Mouse (Mus musculus) midbrain, embryonic 11.5 days (tissue): ENCODE data around the gene Tmem30b. TPM values are rescaled to one million over a fixed set of nuclear protein-coding genes. Genes with fewer than 3 reads are reported as not detected.
A peak's percentile ranks its signal among the peaks of the same experiment; 100 is the strongest.
"Not testable (repeated sequence)": the region's sequence is repeated elsewhere in the genome, so short reads cannot be mapped to it uniquely, and the experiment has no call there.

Experiments
- ATAC-seq: fragments of 200-750 bp; cut with Nextera tagmentation; 2 replicates; pipeline ENCODE4 v1.8.0; 2017; ENCODE audit warnings: moderate TSS enrichment, moderate library complexity; ENCODE audit not compliant: low FRiP score
- DNase-seq: peaks from one replicate; pipeline ENCODE4 v3.0.0; 2015; ENCODE audit warnings: low spot score; ENCODE audit errors: missing footprints
- H3K27ac ChIP-seq: fragments of 300-500 bp; sonication (generic); 2 replicates; pipeline ENCODE4 v1.5.1; 2014; ENCODE audit warnings: low read depth, low read length
- H3K27me3 ChIP-seq: fragments of 300-500 bp; sonication (generic); 2 replicates; pipeline ENCODE4 v1.6.1; 2014; ENCODE audit warnings: mild to moderate bottlenecking, low read length, moderate library complexity, mixed read lengths; ENCODE audit not compliant: control insufficient read depth, insufficient read depth
- H3K36me3 ChIP-seq: fragments of 300-500 bp; sonication (generic); 2 replicates; pipeline ENCODE4 v1.6.1; 2014; ENCODE audit warnings: mild to moderate bottlenecking, low read length, moderate library complexity, mixed read lengths; ENCODE audit not compliant: control insufficient read depth, insufficient read depth
- H3K4me1 ChIP-seq: fragments of 300-500 bp; sonication (generic); 2 replicates; pipeline ENCODE4 v1.6.1; 2014; ENCODE audit warnings: low read length; ENCODE audit not compliant: control insufficient read depth, insufficient read depth
- H3K4me2 ChIP-seq: fragments of 300-500 bp; sonication (generic); 2 replicates; pipeline ENCODE4 v1.6.1; 2014; ENCODE audit warnings: mild to moderate bottlenecking, moderate library complexity
- H3K4me3 ChIP-seq: fragments of 300-500 bp; sonication (generic); 2 replicates; pipeline ENCODE4 v1.5.1; 2014; ENCODE audit warnings: low read depth, low read length
- H3K9ac ChIP-seq: fragments of 300-500 bp; sonication (generic); 2 replicates; pipeline ENCODE4 v1.6.1; 2014; ENCODE audit warnings: low read length
- H3K9me3 ChIP-seq: fragments of 300-500 bp; sonication (generic); 2 replicates; pipeline ENCODE4 v1.6.1; 2016; ENCODE audit warnings: low read length; ENCODE audit not compliant: control insufficient read depth
- WGBS: fragments of 180-500 bp; shearing (Covaris S2); extraction: QIAGEN DNeasy Blood & Tissue Kit; methylation state at CpG from one replicate; pipeline ENCODE4 v1.1.7; 2014; 5-methylcytosine and 5-hydroxymethylcytosine counted together
- polyA plus RNA-seq: library from polyadenylated mRNA; unstranded; fragments of >200 nt; fragmentation: Nextera tagmentation; extraction: Ambion mirVana; gene quantifications from 2 replicates; pipeline ENCODE4 v1.2.1, GENCODE M21; 2014

Tmem30b gene
- polyA plus RNA-seq, 1 experiment from 2014 or later = 0.92 TPM

- ATAC-seq (peak; percentile 24; the same call in 1 of the 2 replicates), DNase-seq (peak; percentile 93)
- 17% methylated on average over 48 of the region's 48 CpGs for WGBS
- Histone ChIP-seq H3K27me3 (peaks cover 57% of the 10 kb centered on the region), H3K9me3 (no peaks in the 10 kb centered on the region), H3K4me1 (peaks cover 13% of the 10 kb centered on the region), H3K9ac (no peak overlapping the region), H3K4me3 (peak overlapping the region; percentile 35), H3K4me2 (peak overlapping the region; percentile 51), H3K27ac (no peak overlapping the region), H3K36me3 (no peaks in the 10 kb centered on the region)
Observed at GRCm38 (mm10) chr12:73544736-73545671, 1.2 kb downstream of the Tmem30b start.

GRCm38 (mm10) chr12:73543191-73543590, 3.0 kb downstream of the Tmem30b start:
- Histone ChIP-seq H3K36me3 (no peaks in the 10 kb centered on the region), H3K4me1 (peaks cover 13% of the 10 kb centered on the region), H3K4me3 (no peak overlapping the region), H3K27ac (no peak overlapping the region), H3K4me2 (no peak overlapping the region), H3K9me3 (no peaks in the 10 kb centered on the region), H3K27me3 (peaks cover 47% of the 10 kb centered on the region), H3K9ac (no peak overlapping the region)
- no peak for DNase-seq
- no peak for ATAC-seq
- 87% methylated on average over 5 of the region's 5 CpGs for WGBS

- H3K4me1 ChIP-seq = peaks cover 3% of the 10 kb centered on the region; the same call in 1 of the 2 replicates
- H3K9me3 ChIP-seq = no peaks in the 10 kb centered on the region
- H3K9ac ChIP-seq = no peak overlapping the region
- no peak overlapping the region for H3K27ac ChIP-seq
- no peak overlapping the region for H3K4me3 ChIP-seq
- ATAC-seq (no peak), DNase-seq (no peak)
- WGBS = 72% methylated on average over 2 of the region's 2 CpGs
- no peak overlapping the region for H3K4me2 ChIP-seq
- H3K36me3 ChIP-seq = no peaks in the 10 kb centered on the region
- peaks cover 20% of the 10 kb centered on the region for H3K27me3 ChIP-seq
Observed at GRCm38 (mm10) chr12:73540402-73540801, 5.8 kb downstream of the Tmem30b start.

GRCm38 (mm10) chr12:73539151-73539550, 7.0 kb downstream of the Tmem30b start:
- no peaks in the 10 kb centered on the region for H3K36me3 ChIP-seq
- no peaks in the 10 kb centered on the region for H3K9me3 ChIP-seq
- no peak overlapping the region for H3K4me2 ChIP-seq
- DNase-seq = no peak
- H3K27ac ChIP-seq = no peak overlapping the region
- no peak overlapping the region for H3K4me3 ChIP-seq
- H3K27me3 ChIP-seq = peaks cover 8% of the 10 kb centered on the region
- ATAC-seq = no peak
- no peak overlapping the region for H3K9ac ChIP-seq
- 41% methylated on average over 2 of the region's 2 CpGs for WGBS
- H3K4me1 ChIP-seq = no peaks in the 10 kb centered on the region

- H3K36me3 ChIP-seq, DNase-seq, ATAC-seq, H3K4me3 ChIP-seq, H3K9me3 ChIP-seq, H3K4me1 ChIP-seq, H3K9ac ChIP-seq, H3K27ac ChIP-seq, H3K27me3 ChIP-seq: not testable (repeated sequence)
- 53% methylated on average over 3 of the region's 3 CpGs for WGBS
- peak overlapping the region; percentile 10; the same call in 1 of the 2 replicates for H3K4me2 ChIP-seq
Observed at GRCm38 (mm10) chr12:73538139-73538508, 8.1 kb downstream of the Tmem30b start.

GRCm38 (mm10) chr12:73537499-73538138, 8.6 kb downstream of the Tmem30b start:
- ATAC-seq (peak; percentile 44; the same call in 1 of the 2 replicates), DNase-seq (peak; percentile 86)
- no peak overlapping the region for H3K9ac ChIP-seq
- no peak overlapping the region for H3K4me3 ChIP-seq
- no peaks in the 10 kb centered on the region for H3K9me3 ChIP-seq
- H3K4me2 ChIP-seq = peak overlapping the region; percentile 10; the same call in 1 of the 2 replicates
- no peaks in the 10 kb centered on the region for H3K4me1 ChIP-seq
- no peaks in the 10 kb centered on the region for H3K27me3 ChIP-seq
- no peak overlapping the region for H3K27ac ChIP-seq
- 24% methylated on average over 17 of the region's 17 CpGs for WGBS
- no peaks in the 10 kb centered on the region for H3K36me3 ChIP-seq

GRCm38 (mm10) chr12:73534591-73534990, 11.6 kb downstream of the Tmem30b start:
- Histone ChIP-seq H3K4me1 (no peaks in the 10 kb centered on the region), H3K4me3 (no peak overlapping the region), H3K9ac (no peak overlapping the region), H3K27me3 (no peaks in the 10 kb centered on the region), H3K27ac (no peak overlapping the region), H3K9me3 (no peaks in the 10 kb centered on the region), H3K4me2 (no peak overlapping the region), H3K36me3 (no peaks in the 10 kb centered on the region)
- no peak for ATAC-seq
- 13% methylated on average over 9 of the region's 9 CpGs for WGBS
- peak; percentile 97 for DNase-seq

GRCm38 (mm10) chr12:73531889-73532479, 14.2 kb downstream of the Tmem30b start:
- Histone ChIP-seq H3K4me3 (no peak overlapping the region), H3K4me1 (peaks cover 2% of the 10 kb centered on the region; the same call in 1 of the 2 replicates), H3K27me3 (no peaks in the 10 kb centered on the region), H3K27ac (no peak overlapping the region), H3K9ac (no peak overlapping the region), H3K4me2 (no peak overlapping the region), H3K9me3 (no peaks in the 10 kb centered on the region), H3K36me3 (no peaks in the 10 kb centered on the region)
- 85% methylated on average over 11 of the region's 11 CpGs for WGBS
- no peak for ATAC-seq
- DNase-seq = no peak

- H3K4me2 ChIP-seq = no peak overlapping the region
- DNase-seq (no peak), ATAC-seq (no peak)
- 84% methylated on average over 11 of the region's 11 CpGs for WGBS
- H3K4me1 ChIP-seq = peaks cover 2% of the 10 kb centered on the region; the same call in 1 of the 2 replicates
- no peaks in the 10 kb centered on the region for H3K9me3 ChIP-seq
- no peaks in the 10 kb centered on the region for H3K36me3 ChIP-seq
- no peak overlapping the region for H3K27ac ChIP-seq
- H3K27me3 ChIP-seq = no peaks in the 10 kb centered on the region
- no peak overlapping the region for H3K9ac ChIP-seq
- no peak overlapping the region for H3K4me3 ChIP-seq
Observed at GRCm38 (mm10) chr12:73529590-73529989, 16.6 kb downstream of the Tmem30b start.
